Mouse (Mus musculus) C2C12 (cell line): ENCODE measurements around the gene Sgsm3.

Source experiments
- CTCF ChIP-seq: IDR thresholded peaks from one replicate; pipeline ENCODE4 v1.5.1; 2011; ENCODE audit not compliant: control insufficient read depth, insufficient read depth, insufficient read length
- MAX ChIP-seq: IDR thresholded peaks from one replicate; pipeline ENCODE4 v1.6.1; 2011; ENCODE audit warnings: mild to moderate bottlenecking, control low read depth
- MYOG ChIP-seq: IDR thresholded peaks from one replicate; pipeline ENCODE4 v1.6.1; 2011; ENCODE audit not compliant: control insufficient read depth, insufficient read length; ENCODE audit errors: extremely low read depth
- USF1 ChIP-seq: IDR thresholded peaks from one replicate; pipeline ENCODE4 v1.6.1; 2011; ENCODE audit warnings: low read depth, mild to moderate bottlenecking, control low read depth, moderate library complexity

- peak; percentile 50 for TF ChIP-seq MAX
- TF ChIP-seq CTCF = no peak
- no peak for TF ChIP-seq MYOG
- no peak for TF ChIP-seq USF1
Observed at GRCm38 (mm10) chr15:80977620-80978334, at the start of gene Sgsm3.
